Mouse (Mus musculus) E14TG2a.4 (cell line): ENCODE measurements around the gene Rab40c.

Source experiments
- CTCF ChIP-seq: conservative IDR thresholded peaks from 2 replicates; pipeline ENCODE4 v1.5.1; 2014; ENCODE audit warnings: low read length
- NANOG ChIP-seq: IDR thresholded peaks from 2 replicates; pipeline ENCODE4 v1.6.1; 2014; ENCODE audit warnings: borderline replicate concordance, low read length, mixed read lengths

DNA sequence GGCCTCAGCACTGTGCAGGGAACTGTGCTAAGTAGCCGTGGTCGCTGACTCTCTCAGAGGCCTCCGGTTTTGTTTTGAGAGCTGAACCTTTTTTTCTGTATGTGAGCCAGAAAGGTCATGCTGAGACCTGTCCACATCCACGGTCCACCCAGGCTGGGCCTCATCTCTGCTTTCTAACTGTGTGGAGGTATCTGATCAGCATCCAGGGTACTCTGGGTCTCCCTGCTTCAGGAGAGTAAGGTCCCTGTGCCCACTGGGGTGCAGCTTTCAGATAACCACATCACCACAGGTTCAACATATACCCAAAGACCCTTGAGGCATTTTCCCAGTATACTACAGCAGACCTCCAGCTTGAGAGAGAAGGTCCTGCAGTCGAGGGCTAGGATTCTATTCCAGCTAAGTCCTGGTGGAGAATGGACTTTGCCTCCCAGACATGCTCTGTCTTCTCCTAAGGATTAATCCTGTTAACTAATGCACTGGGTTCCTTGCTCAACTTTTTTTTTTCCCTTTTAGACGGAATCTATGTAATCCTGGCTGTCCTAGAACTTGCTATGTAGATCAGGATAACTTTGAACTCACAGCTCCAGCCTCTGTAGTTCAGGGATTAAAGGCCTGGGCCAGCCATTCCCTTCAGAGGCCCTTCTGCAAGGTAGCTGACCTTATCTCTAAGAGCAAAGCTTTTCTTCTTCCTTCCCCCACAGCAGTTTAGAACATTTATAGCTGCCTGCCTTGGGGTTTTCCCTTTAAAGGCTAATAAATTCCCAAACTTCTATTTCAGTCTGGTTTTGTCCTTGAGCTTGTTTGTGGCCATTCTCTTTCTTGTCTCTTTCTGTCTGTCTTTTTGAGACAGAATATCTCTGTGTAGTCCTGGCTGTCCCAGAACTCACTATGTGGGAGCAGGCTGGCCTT lies 57.6 kb downstream of the Rab40c start:
- TF ChIP-seq CTCF (no peak), NANOG (no peak)
